Mouse (Mus musculus): ENCODE measurements around the gene 4930438A08Rik. TPM values are rescaled to one million over a fixed set of nuclear protein-coding genes. Genes with fewer than 3 reads are reported as not detected.
A peak's percentile ranks its signal among the peaks of the same experiment; 100 is the strongest.
"Not testable (repeated sequence)": the region's sequence is repeated elsewhere in the genome, so short reads cannot be mapped to it uniquely, and the experiment has no call there.

Gene 4930438A08Rik
- total RNA-seq (2014; fragmentation: Nextera tagmentation) (not detected in 2 replicates), total RNA-seq (2017) (0.05 TPM in 1 of 2 replicates, not detected in the other), polyA plus RNA-seq (2012) (not detected in 2 replicates)

- DNase-seq (ENCODE audit: low spot score): no peak
- peaks cover 30% of the 10 kb centered on the region for H3K27me3 ChIP-seq (ENCODE audit: insufficient read depth, low read length)
- no peak for ATAC-seq (ENCODE audit: extremely low read depth, insufficient number of reproducible peaks, low FRiP score, poor library complexity, severe bottlenecking)
- no peaks in the 10 kb centered on the region for H3K9me3 ChIP-seq (replicated peaks)
- TF ChIP-seq TAL1 (conservative IDR thresholded peaks at IDR 0.05; ENCODE audit: low read depth, low read length): no peak
- TF ChIP-seq POLR2AphosphoS5 (IDR thresholded peaks at IDR 0.05; ENCODE audit: insufficient replicate concordance, low read depth, low read length): no peak
- no peak for TF ChIP-seq GATA1 (IDR thresholded peaks at IDR 0.05; ENCODE audit: borderline replicate concordance, low read length)
- no peak for TF ChIP-seq GATA2 (IDR thresholded peaks at IDR 0.05; ENCODE audit: borderline replicate concordance, low read depth, low read length)
- no peak for TF ChIP-seq CTCF (IDR thresholded peaks at IDR 0.05; ENCODE audit: low read depth, low read length)
- no peaks in the 10 kb centered on the region for H3K36me3 ChIP-seq (replicated peaks)
- H3K4me1 ChIP-seq (ENCODE audit: insufficient read depth, low read depth, low read length): no peaks in the 10 kb centered on the region
- no peak within 1 kb of the TSS for H3K4me3 ChIP-seq (ENCODE audit: low read depth, low read length)
Measured at GRCm38 (mm10) chr11:58274572-58274971, at the start of gene 4930438A08Rik. TSS of gene 4930438A08Rik (plus strand) at chr11:58274799.

GRCm38 (mm10) chr11:58224872-58225271 lies 49.7 kb upstream of the 4930438A08Rik start:
- not testable (repeated sequence) for H3K4me3 ChIP-seq (ENCODE audit: low read depth, low read length); ATAC-seq (ENCODE audit: extremely low read depth, insufficient number of reproducible peaks, low FRiP score, poor library complexity, severe bottlenecking); H3K9me3 ChIP-seq (replicated peaks); DNase-seq (ENCODE audit: low spot score); H3K4me1 ChIP-seq (ENCODE audit: insufficient read depth, low read depth, low read length)
- peaks cover 16% of the 10 kb centered on the region for H3K27me3 ChIP-seq (ENCODE audit: insufficient read depth, low read length)
- H3K36me3 ChIP-seq (replicated peaks): peaks cover 11% of the 10 kb centered on the region

GRCm38 (mm10) chr11:58225655-58226054 lies 48.9 kb upstream of the 4930438A08Rik start:
- Histone ChIP-seq H3K9me3 (replicated peaks) (no peaks in the 10 kb centered on the region), H3K36me3 (replicated peaks) (peaks cover 6% of the 10 kb centered on the region), H3K4me1 (ENCODE audit: insufficient read depth, low read depth, low read length) (peaks cover 9% of the 10 kb centered on the region), H3K27me3 (ENCODE audit: insufficient read depth, low read length) (peaks cover 21% of the 10 kb centered on the region), H3K4me3 (ENCODE audit: low read depth, low read length) (no peak overlapping the region)
- peak; percentile 98 for TF ChIP-seq CTCF (IDR thresholded peaks at IDR 0.05; ENCODE audit: low read depth, low read length)
- TF ChIP-seq GATA2 (IDR thresholded peaks at IDR 0.05; ENCODE audit: borderline replicate concordance, low read depth, low read length): no peak
- no peak for ATAC-seq (ENCODE audit: extremely low read depth, insufficient number of reproducible peaks, low FRiP score, poor library complexity, severe bottlenecking)
- DNase-seq (ENCODE audit: low spot score): no peak

GRCm38 (mm10) chr11:58226425-58226824 lies 48.2 kb upstream of the 4930438A08Rik start:
- ATAC-seq (ENCODE audit: extremely low read depth, insufficient number of reproducible peaks, low FRiP score, poor library complexity, severe bottlenecking) (no peak), DNase-seq (ENCODE audit: low spot score) (no peak)
- H3K9me3 ChIP-seq (replicated peaks): no peaks in the 10 kb centered on the region
- no peak overlapping the region for H3K4me3 ChIP-seq (ENCODE audit: low read depth, low read length)
- peaks cover 9% of the 10 kb centered on the region for H3K4me1 ChIP-seq (ENCODE audit: insufficient read depth, low read depth, low read length)
- no peak for TF ChIP-seq GATA2 (IDR thresholded peaks at IDR 0.05; ENCODE audit: borderline replicate concordance, low read depth, low read length)
- no peak for TF ChIP-seq POLR2AphosphoS5 (IDR thresholded peaks at IDR 0.05; ENCODE audit: insufficient replicate concordance, low read depth, low read length)
- no peak for TF ChIP-seq CTCF (IDR thresholded peaks at IDR 0.05; ENCODE audit: low read depth, low read length)
- TF ChIP-seq GATA1 (IDR thresholded peaks at IDR 0.05; ENCODE audit: borderline replicate concordance, low read length): no peak
- peaks cover 2% of the 10 kb centered on the region for H3K36me3 ChIP-seq (replicated peaks)
- H3K27me3 ChIP-seq (ENCODE audit: insufficient read depth, low read length): peaks cover 29% of the 10 kb centered on the region

GRCm38 (mm10) chr11:58228021-58228420 lies 46.6 kb upstream of the 4930438A08Rik start:
- H3K4me3 ChIP-seq (ENCODE audit: low read depth, low read length); ATAC-seq (ENCODE audit: extremely low read depth, insufficient number of reproducible peaks, low FRiP score, poor library complexity, severe bottlenecking); H3K36me3 ChIP-seq (replicated peaks); DNase-seq (ENCODE audit: low spot score); H3K4me1 ChIP-seq (ENCODE audit: insufficient read depth, low read depth, low read length); H3K9me3 ChIP-seq (replicated peaks): not testable (repeated sequence)
- peaks cover 44% of the 10 kb centered on the region for H3K27me3 ChIP-seq (ENCODE audit: insufficient read depth, low read length)

- no peak overlapping the region for H3K4me3 ChIP-seq (ENCODE audit: low read depth, low read length)
- ATAC-seq (ENCODE audit: extremely low read depth, insufficient number of reproducible peaks, low FRiP score, poor library complexity, severe bottlenecking) (no peak), DNase-seq (ENCODE audit: low spot score) (no peak)
- H3K36me3 ChIP-seq (replicated peaks): no peaks in the 10 kb centered on the region
- TF ChIP-seq GATA2 (IDR thresholded peaks at IDR 0.05; ENCODE audit: borderline replicate concordance, low read depth, low read length) (no peak), TAL1 (conservative IDR thresholded peaks at IDR 0.05; ENCODE audit: low read depth, low read length) (no peak), POLR2AphosphoS5 (IDR thresholded peaks at IDR 0.05; ENCODE audit: insufficient replicate concordance, low read depth, low read length) (no peak), CTCF (IDR thresholded peaks at IDR 0.05; ENCODE audit: low read depth, low read length) (no peak), GATA1 (IDR thresholded peaks at IDR 0.05; ENCODE audit: borderline replicate concordance, low read length) (no peak)
- H3K27me3 ChIP-seq (ENCODE audit: insufficient read depth, low read length): peaks cover 51% of the 10 kb centered on the region
- no peaks in the 10 kb centered on the region for H3K9me3 ChIP-seq (replicated peaks)
- H3K4me1 ChIP-seq (ENCODE audit: insufficient read depth, low read depth, low read length): peaks cover 5% of the 10 kb centered on the region
Measured at GRCm38 (mm10) chr11:58230396-58230910, 44.1 kb upstream of the 4930438A08Rik start.

GRCm38 (mm10) chr11:58231156-58231555 lies 43.4 kb upstream of the 4930438A08Rik start:
- Histone ChIP-seq H3K27me3 (ENCODE audit: insufficient read depth, low read length) (peaks cover 56% of the 10 kb centered on the region), H3K36me3 (replicated peaks) (no peaks in the 10 kb centered on the region), H3K9me3 (replicated peaks) (no peaks in the 10 kb centered on the region), H3K4me1 (ENCODE audit: insufficient read depth, low read depth, low read length) (no peaks in the 10 kb centered on the region), H3K4me3 (ENCODE audit: low read depth, low read length) (no peak overlapping the region)
- ATAC-seq (ENCODE audit: extremely low read depth, insufficient number of reproducible peaks, low FRiP score, poor library complexity, severe bottlenecking) (no peak), DNase-seq (ENCODE audit: low spot score) (no peak)
- no peak for TF ChIP-seq TAL1 (conservative IDR thresholded peaks at IDR 0.05; ENCODE audit: low read depth, low read length)
- TF ChIP-seq CTCF (IDR thresholded peaks at IDR 0.05; ENCODE audit: low read depth, low read length): no peak
- no peak for TF ChIP-seq POLR2AphosphoS5 (IDR thresholded peaks at IDR 0.05; ENCODE audit: insufficient replicate concordance, low read depth, low read length)
- no peak for TF ChIP-seq GATA1 (IDR thresholded peaks at IDR 0.05; ENCODE audit: borderline replicate concordance, low read length)
- TF ChIP-seq GATA2 (IDR thresholded peaks at IDR 0.05; ENCODE audit: borderline replicate concordance, low read depth, low read length): no peak

GRCm38 (mm10) chr11:58234551-58234950 lies 40.0 kb upstream of the 4930438A08Rik start:
- not testable (repeated sequence) for H3K4me1 ChIP-seq (ENCODE audit: insufficient read depth, low read depth, low read length); DNase-seq (ENCODE audit: low spot score); H3K36me3 ChIP-seq (replicated peaks); H3K9me3 ChIP-seq (replicated peaks); H3K4me3 ChIP-seq (ENCODE audit: low read depth, low read length); ATAC-seq (ENCODE audit: extremely low read depth, insufficient number of reproducible peaks, low FRiP score, poor library complexity, severe bottlenecking)
- H3K27me3 ChIP-seq (ENCODE audit: insufficient read depth, low read length): peaks cover 57% of the 10 kb centered on the region
